Mouse (Mus musculus) heart, embryonic 14.5 days (tissue): ENCODE results near the gene Rftn1. TPM values are rescaled to one million over a fixed set of nuclear protein-coding genes. Genes with fewer than 3 reads are reported as not detected.

Source experiments
- ATAC-seq: fragments of 200-750 bp; cut with Nextera tagmentation; 2 replicates; pipeline ENCODE4 v1.8.0; 2017; ENCODE audit warnings: low read depth, moderate TSS enrichment; ENCODE audit not compliant: insufficient number of reproducible peaks, insufficient read depth, low FRiP score
- H3K27ac ChIP-seq, 2 experiments: fragments of 200-500 bp in 1 of 2; fragments of 300-500 bp in 1 of 2; sonication (generic) in 1 of 2; replicated peaks in 1 of 2; 2 replicates each; pipeline ENCODE4 v1.5.1; 2012 to 2014; ENCODE audit warnings: low read depth in 2 of 2, low read length in 2 of 2, control low read depth in 1 of 2, mild to moderate bottlenecking in 1 of 2, mixed read lengths in 1 of 2; ENCODE audit not compliant: control insufficient read depth in 1 of 2, insufficient read depth in 1 of 2
- H3K27me3 ChIP-seq: fragments of 300-500 bp; sonication (generic); 2 replicates; pipeline ENCODE4 v1.6.1; 2014; ENCODE audit warnings: mild to moderate bottlenecking, low read length, control low read depth; ENCODE audit not compliant: control insufficient read depth, insufficient read depth
- H3K36me3 ChIP-seq: fragments of 300-500 bp; sonication (generic); 2 replicates; pipeline ENCODE4 v1.6.1; 2014; ENCODE audit warnings: mild to moderate bottlenecking, control low read depth, low read length, mixed read lengths; ENCODE audit not compliant: control insufficient read depth, insufficient read depth
- H3K4me1 ChIP-seq, 2 experiments: fragments of 200-500 bp in 1 of 2; fragments of 300-500 bp in 1 of 2; sonication (generic) in 1 of 2; 2 replicates each; pipeline ENCODE4 v1.6.1; 2012 to 2014; ENCODE audit warnings: low read length in 2 of 2, control low read depth in 1 of 2, mixed read lengths in 1 of 2; ENCODE audit not compliant: control insufficient read depth in 2 of 2, insufficient read depth in 2 of 2
- H3K4me2 ChIP-seq: fragments of 300-500 bp; sonication (generic); 2 replicates; pipeline ENCODE4 v1.6.1; 2014; ENCODE audit warnings: mild to moderate bottlenecking, low read length
- H3K4me3 ChIP-seq, 2 experiments: fragments of 200-500 bp in 1 of 2; fragments of 300-500 bp in 1 of 2; sonication (generic) in 1 of 2; 2 replicates each; pipeline ENCODE4 v1.5.1; 2012 to 2014; ENCODE audit warnings: low read length in 2 of 2, mild to moderate bottlenecking in 2 of 2, control low read depth in 1 of 2, low read depth in 1 of 2, moderate library complexity in 1 of 2; ENCODE audit not compliant: control insufficient read depth in 1 of 2, insufficient read depth in 1 of 2
- H3K9ac ChIP-seq: fragments of 300-500 bp; sonication (generic); 2 replicates; pipeline ENCODE4 v1.6.1; 2014; ENCODE audit warnings: mild to moderate bottlenecking, low read length
- H3K9me3 ChIP-seq: fragments of 300-500 bp; sonication (generic); 2 replicates; pipeline ENCODE4 v1.6.1; 2016; ENCODE audit warnings: low read length, control low read depth; ENCODE audit not compliant: control insufficient read depth
- WGBS: fragments of 180-500 bp; shearing (Covaris S2); extraction: QIAGEN DNeasy Blood & Tissue Kit; methylation state at CpG from one replicate; pipeline ENCODE4 v1.1.7; 2014; 5-methylcytosine and 5-hydroxymethylcytosine counted together
- polyA plus RNA-seq: library from polyadenylated mRNA; unstranded; fragments of >200 nt; fragmentation: Nextera tagmentation; extraction: Ambion mirVana; gene quantifications from 2 replicates; pipeline ENCODE4 v1.2.1, GENCODE M21; 2014

The Rftn1 gene
- polyA plus RNA-seq, 1 experiment from 2014 or later = 26.2 TPM

- no peak for ATAC-seq
- 90% methylated on average over 16 of the region's 16 CpGs for WGBS
- no peak overlapping the region for H3K9ac ChIP-seq
- no peaks in the 10 kb centered on the region for H3K9me3 ChIP-seq
- peaks cover 15% of the 10 kb centered on the region in 2 experiments for H3K4me1 ChIP-seq
- no peak overlapping the region for H3K4me3 ChIP-seq
- no peaks in the 10 kb centered on the region for H3K27me3 ChIP-seq
- no peak overlapping the region for H3K4me2 ChIP-seq
- peaks cover 13% of the 10 kb centered on the region; the same call in 1 of the 2 replicates for H3K36me3 ChIP-seq
- no peak overlapping the region for H3K27ac ChIP-seq
Measured at GRCm38 (mm10) chr17:50055154-50055756, 135.2 kb downstream of the Rftn1 start.

GRCm38 (mm10) chr17:50054586-50054985 is 135.9 kb downstream of the Rftn1 start:
- no peak overlapping the region for H3K27ac ChIP-seq
- peaks cover 13% of the 10 kb centered on the region; the same call in 1 of the 2 replicates for H3K36me3 ChIP-seq
- no peak overlapping the region for H3K4me3 ChIP-seq
- no peak overlapping the region for H3K9ac ChIP-seq
- H3K4me1 ChIP-seq = peaks cover 15 to 16% of the 10 kb centered on the region in 2 experiments
- ATAC-seq = no peak
- no peak overlapping the region for H3K4me2 ChIP-seq
- no peaks in the 10 kb centered on the region for H3K27me3 ChIP-seq
- WGBS = 87% methylated on average over 7 of the region's 7 CpGs
- no peaks in the 10 kb centered on the region for H3K9me3 ChIP-seq

DNA sequence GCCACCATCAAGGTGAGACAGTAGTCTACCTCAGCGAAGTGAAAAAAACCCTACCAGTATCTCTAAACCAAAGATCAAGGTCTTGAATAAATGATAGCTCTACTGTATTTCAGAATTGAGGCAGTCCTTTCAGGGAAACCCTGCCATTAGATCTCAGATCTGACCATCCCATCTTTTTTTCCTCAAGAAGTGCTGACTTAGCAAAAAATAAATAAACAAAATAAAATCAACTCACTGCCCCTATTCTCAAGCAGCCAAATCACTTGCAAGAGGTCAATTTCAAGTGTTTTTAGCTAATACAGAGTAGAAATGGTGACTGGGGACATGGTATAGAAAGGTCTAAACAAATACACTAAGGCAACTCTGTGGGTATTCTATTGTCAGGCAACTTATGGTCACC is 136.5 kb downstream of the Rftn1 start:
- peaks cover 15 to 22% of the 10 kb centered on the region in 2 experiments for H3K4me1 ChIP-seq
- WGBS = 92% methylated on average over 1 of the region's 1 CpGs
- no peaks in the 10 kb centered on the region for H3K9me3 ChIP-seq
- no peak overlapping the region for H3K4me3 ChIP-seq
- ATAC-seq = no peak
- H3K4me2 ChIP-seq = no peak overlapping the region
- H3K27ac ChIP-seq = no peak overlapping the region
- H3K36me3 ChIP-seq = peaks cover 13% of the 10 kb centered on the region; the same call in 1 of the 2 replicates
- no peak overlapping the region for H3K9ac ChIP-seq
- no peaks in the 10 kb centered on the region for H3K27me3 ChIP-seq

DNA sequence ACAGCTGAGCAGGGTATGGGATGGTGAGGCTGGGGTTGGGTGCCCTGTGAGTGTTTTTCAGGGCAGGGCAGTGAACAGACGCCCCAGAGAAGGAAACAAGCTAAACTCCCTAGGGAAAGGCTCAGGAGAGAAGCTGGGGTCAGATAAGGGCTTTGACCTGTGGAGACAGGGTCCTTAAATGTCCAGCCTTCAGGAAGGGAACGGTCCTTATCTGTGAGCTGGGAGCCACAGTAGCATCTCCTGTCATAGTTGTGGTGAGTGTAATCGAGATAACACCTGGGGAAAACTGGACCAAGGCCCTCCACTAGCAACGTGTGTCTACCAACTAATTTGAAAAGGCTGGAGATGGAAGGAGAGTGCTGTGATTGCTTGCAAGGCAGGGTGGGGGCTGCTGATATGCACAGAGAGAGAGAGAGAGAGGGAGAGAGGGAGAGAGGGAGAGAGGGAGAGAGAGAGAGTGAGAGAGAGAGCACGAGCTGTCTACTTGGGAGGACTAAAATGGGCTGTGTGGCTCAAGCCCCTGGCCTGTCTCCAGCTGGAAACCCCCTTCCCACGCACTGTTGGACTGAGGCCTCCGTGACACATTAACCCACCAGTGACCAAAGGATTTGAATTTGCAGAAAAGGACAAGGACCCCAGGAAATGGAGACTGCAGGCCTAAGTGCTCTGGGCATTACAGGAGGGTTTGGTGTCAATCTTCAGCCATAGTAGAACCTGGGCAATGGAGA is 137.6 kb downstream of the Rftn1 start:
- Histone ChIP-seq H3K27me3 (no peaks in the 10 kb centered on the region), H3K9me3 (no peaks in the 10 kb centered on the region), H3K9ac (no peak overlapping the region), H3K4me3 (no peak overlapping the region), H3K27ac (no peak overlapping the region), H3K4me1 (peaks cover 22 to 31% of the 10 kb centered on the region in 2 experiments), H3K4me2 (no peak overlapping the region), H3K36me3 (peaks cover 13% of the 10 kb centered on the region; the same call in 1 of the 2 replicates)
- WGBS = 13% methylated on average over 7 of the region's 7 CpGs
- ATAC-seq = no peak

DNA sequence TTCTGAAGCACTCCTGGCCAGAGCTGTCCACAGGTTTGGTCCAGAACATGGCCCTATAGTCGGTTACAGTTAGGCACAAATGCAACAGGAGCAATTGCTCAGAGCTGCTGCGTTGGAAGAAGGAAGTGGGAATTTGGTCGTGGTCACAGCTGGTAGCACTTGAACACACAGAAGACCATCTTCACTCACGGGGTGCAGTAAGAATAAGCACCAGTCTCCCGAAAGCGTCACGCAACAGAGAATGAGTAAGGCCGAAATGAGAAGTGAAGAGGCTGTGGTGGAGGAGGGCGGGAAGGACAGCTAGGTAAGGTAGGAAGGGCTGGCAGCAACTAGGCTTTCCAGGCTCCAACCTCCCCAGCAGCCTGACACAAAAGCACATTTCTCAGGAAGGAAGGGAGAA is 140.0 kb downstream of the Rftn1 start:
- Histone ChIP-seq H3K4me2 (no peak overlapping the region), H3K9me3 (no peaks in the 10 kb centered on the region), H3K27ac (no peak overlapping the region), H3K27me3 (no peaks in the 10 kb centered on the region), H3K36me3 (peaks cover 24% of the 10 kb centered on the region), H3K9ac (no peak overlapping the region), H3K4me3 (no peak overlapping the region), H3K4me1 (peaks cover 27 to 36% of the 10 kb centered on the region in 2 experiments)
- WGBS = 85% methylated on average over 9 of the region's 9 CpGs
- no peak for ATAC-seq

GRCm38 (mm10) chr17:50048209-50048608 is 142.3 kb downstream of the Rftn1 start:
- ATAC-seq = no peak
- Histone ChIP-seq H3K27ac (peak overlapping the region; percentile 21 to 62; a peak in 3 of 4 replicates), H3K9ac (no peak overlapping the region), H3K9me3 (no peaks in the 10 kb centered on the region), H3K4me3 (no peak overlapping the region), H3K36me3 (peaks cover 23% of the 10 kb centered on the region), H3K27me3 (no peaks in the 10 kb centered on the region), H3K4me2 (peak overlapping the region; percentile 18; the same call in 1 of the 2 replicates), H3K4me1 (peaks cover 27 to 33% of the 10 kb centered on the region in 2 experiments)
- WGBS = 32% methylated on average over 9 of the region's 9 CpGs

DNA sequence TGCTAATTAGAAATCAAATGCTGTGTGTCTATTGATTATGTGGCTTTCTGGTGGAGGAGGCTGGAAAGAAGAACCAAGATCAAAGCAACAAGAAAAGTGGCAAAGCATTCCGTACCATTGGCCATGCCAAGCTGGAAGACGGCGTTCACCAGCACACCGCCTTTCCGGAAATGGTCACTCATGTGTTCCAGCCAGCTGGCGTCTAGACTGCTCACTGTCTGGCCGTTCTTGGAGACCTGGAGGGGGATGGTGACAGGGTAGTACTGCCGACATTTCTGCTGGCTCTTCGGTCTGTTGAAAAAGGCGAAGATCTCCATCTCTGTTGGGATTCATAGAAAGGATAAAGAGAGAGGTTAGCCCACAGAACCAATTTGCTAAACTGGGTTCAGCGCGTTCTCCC is 143.3 kb downstream of the Rftn1 start:
- Histone ChIP-seq H3K4me3 (no peak overlapping the region), H3K9me3 (no peaks in the 10 kb centered on the region), H3K27ac (no peak overlapping the region), H3K4me1 (peaks cover 20 to 26% of the 10 kb centered on the region in 2 experiments), H3K4me2 (no peak overlapping the region), H3K9ac (no peak overlapping the region), H3K27me3 (no peaks in the 10 kb centered on the region), H3K36me3 (peaks cover 23% of the 10 kb centered on the region)
- WGBS = 90% methylated on average over 12 of the region's 12 CpGs
- no peak for ATAC-seq
